Mouse (Mus musculus) testis, adult 2 months (tissue): ENCODE measurements around the gene Ppp1r27.

Experiments
- CTCF ChIP-seq: fragments of 200-500 bp; IDR thresholded peaks from 2 replicates; pipeline ENCODE4 v1.5.1; 2012; ENCODE audit warnings: low read depth, mild to moderate bottlenecking, inconsistent platforms, low read length, moderate library complexity; ENCODE audit not compliant: control insufficient read depth, insufficient read depth, insufficient replicate concordance
- POLR2A ChIP-seq: fragments of 200-500 bp; IDR thresholded peaks from 2 replicates; pipeline ENCODE4 v1.6.1; 2012; ENCODE audit warnings: low read depth, mild to moderate bottlenecking, inconsistent platforms, low read length, moderate library complexity; ENCODE audit not compliant: control insufficient read depth

- TF ChIP-seq POLR2A (no peak), CTCF (no peak)
Observed at GRCm38 (mm10) chr11:120560952-120561728, 10.2 kb upstream of the Ppp1r27 start.
